Mouse (Mus musculus) cerebellum, adult 18-20 months (tissue): ENCODE measurements around the gene Plekha7.

Experiments used
- DNase-seq, 2 experiments: peaks; one replicate each; pipeline ENCODE4 v3.0.0; 2021

The Plekha7 gene

GRCm38 (mm10) chr7:116307871-116308631 is at the start of gene Plekha7:
Plekha7 (minus strand) TSS chr7:116308376.
- DNase-seq: peak; percentile 18 to 39

GRCm38 (mm10) chr7:116336226-116336625 is 28.1 kb upstream of the Plekha7 start:
- peak; percentile 53 to 57 for DNase-seq

DNA sequence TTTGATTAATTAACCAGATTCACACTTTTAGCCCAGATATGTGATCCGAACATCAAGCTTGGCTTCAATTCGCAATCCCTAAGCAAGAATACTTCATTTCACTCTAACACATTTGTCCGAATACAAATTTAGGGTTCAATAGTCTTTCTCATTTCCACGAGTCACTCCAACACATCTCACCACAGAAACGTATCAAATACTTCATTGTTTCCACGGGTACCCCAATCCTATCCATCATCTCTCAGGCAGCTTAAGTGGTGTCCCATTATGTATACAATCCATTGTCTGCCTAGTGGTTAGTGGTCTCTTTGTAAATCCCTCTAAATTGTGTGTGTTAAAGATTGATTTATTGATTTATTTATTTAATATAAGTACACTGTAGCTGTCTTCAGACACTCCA is 27.0 kb upstream of the Plekha7 start:
- no peak for DNase-seq

DNA sequence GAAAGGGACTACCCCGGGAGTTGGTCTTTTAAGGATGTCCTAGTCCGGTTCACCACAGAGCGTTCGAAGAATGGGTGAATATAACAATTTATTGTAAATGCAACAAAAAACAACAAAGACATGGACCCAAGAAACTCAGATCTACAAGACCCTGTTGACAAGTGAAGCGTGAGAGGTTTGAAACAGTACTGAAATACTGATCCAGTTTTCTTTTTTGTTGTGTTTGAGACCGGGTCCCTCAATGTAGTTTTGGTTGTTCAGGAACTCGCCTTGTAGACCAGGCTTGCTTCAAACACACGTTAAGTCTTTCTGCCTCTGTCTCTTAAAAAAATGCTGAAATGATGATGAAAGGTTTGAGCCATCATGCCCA is 26.5 kb upstream of the Plekha7 start:
- DNase-seq: no peak

DNA sequence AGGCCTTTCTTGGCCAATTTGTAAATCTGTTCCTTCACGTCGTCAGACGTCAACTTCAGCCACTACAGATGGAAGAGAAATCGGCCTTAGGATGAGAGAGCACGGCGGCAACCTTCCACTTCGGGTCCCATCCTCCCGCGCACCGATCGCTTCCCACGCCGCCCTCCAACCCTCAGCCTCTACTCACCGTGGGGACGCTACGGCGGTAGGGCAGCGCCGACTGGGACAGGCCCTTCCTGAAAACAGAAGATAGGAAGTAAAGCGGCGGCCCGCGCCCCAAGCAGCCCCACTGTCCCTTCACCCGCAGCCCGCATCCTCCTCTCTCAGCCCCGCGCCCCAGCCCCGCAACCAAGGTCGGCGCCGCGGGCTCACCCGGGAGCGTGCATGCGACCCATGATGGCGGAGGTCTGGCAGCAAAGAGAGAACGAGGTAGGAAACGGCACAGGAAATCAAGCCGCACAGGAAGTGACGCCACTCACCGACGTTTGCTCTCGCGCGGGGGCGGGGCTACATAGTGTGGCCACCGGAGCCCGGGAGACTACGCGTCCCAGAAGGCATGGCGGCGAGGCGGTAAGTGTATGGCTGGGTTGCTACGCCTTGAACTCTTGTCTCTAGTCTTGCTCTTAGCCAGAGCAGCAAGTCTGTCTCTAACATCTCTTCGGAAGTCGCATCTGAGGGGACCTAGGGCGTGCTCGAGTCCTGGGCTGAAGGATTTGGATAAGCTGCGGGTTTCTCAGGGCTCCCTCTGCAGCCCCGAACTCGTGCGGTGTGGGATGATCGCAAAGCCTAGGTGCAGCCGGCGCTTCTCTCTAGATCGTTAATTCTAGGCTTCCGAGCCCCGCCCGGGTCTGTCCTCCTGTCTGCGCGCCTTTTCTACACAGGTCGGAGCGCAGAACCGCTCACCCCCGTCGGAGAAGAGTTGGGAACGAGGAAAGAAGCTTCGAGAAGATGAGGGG is 25.8 kb upstream of the Plekha7 start, which contains the start of gene Rps13:
Gene Rps13 (minus strand): TSS at position 483 of the 956 bp plus-strand sequence.
- DNase-seq: peak; percentile 98

DNA sequence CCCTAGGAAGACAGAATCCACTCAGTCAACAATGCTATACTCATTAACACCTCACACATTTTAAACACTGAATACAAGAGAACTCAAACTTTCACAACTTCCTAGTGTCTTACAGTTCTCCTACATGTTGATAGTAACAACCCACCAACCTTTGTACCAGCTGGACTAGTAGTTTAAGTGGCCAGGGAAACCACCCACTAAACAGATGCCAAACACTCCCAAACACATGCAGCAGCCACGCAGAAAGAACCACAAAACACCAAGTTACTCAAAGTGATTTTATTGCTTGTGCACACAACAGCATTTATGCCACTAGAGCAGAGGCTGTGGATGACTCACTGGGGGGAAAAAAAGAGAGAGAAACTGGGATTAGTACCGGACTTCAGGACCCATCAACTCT is 23.1 kb upstream of the Plekha7 start:
- no peak for DNase-seq

DNA sequence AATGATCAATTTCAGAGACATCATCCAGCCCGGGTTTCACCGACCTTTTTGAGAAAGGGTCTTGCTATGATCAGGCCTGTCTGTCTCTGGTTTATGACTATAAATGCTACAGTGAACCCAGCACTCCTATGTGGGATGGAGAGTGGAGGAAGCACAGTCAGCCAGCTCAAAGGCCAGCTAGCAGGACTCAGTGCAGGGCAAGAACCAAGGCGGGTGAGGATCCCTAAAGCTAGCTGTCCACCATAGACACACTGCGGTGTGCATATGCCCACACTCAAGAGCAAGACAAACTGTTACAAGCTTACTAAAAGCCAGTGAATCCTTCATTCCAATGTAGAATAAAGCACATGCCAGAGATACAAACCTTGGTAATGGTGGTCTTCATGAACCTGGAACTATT is 21.7 kb upstream of the Plekha7 start:
- DNase-seq: no peak

- DNase-seq: no peak
Observed at GRCm38 (mm10) chr7:116328777-116329176, 20.6 kb upstream of the Plekha7 start.

- DNase-seq: no peak
Observed at GRCm38 (mm10) chr7:116327901-116328300, 19.7 kb upstream of the Plekha7 start.

DNA sequence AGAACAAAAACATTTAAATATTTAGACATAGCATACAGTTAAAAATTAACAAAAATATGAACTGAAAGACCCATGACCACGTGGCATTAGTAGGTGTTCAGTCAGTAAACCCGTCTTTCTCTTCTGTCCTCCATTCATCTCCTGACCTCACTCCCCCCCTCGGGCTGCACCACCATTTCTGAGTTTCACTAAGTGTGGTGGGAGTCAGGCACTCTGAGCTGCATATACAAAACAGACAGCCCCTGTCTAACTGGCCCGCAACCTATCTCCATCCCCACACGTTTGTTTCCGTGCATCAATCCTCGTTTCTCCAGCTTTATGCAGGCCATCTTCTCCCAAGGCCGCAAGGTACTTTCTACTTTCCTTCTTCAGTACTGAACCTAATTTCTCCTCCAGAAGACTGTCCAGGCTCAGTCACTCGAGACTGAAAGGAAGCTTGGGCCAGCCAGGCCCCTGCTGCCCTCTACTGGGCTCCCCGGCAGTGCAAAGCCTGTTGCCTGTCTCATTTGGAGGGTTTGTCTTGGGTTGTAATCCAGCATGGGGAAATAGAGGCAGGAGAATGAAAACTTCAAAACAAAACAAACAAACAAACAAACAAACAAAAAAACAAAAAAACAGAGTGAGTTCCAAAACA is 15.3 kb upstream of the Plekha7 start:
- peak; percentile 57 to 60 for DNase-seq

DNA sequence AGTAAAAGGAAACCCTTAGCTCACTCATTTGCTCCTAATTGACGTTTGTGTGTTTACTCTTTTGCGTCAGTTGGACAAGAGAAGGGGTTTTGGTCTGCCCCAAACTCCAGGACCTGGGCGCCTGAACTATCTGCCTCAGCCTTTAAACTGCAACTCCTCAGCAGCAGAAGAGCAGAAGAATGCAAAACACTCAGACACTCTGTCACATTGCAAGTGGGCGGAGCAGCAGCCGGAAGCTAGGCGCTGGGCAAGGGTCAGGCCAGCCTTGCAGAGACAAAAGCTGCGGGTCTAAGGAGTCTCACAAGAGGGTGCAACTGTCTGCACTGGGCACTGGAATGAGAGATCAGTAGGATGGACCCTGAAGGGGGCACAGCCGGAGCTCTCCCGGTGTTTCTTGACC is 1.3 kb upstream of the Plekha7 start:
- DNase-seq: no peak

- DNase-seq: no peak
Observed at GRCm38 (mm10) chr7:116308632-116308991, 436 bp upstream of the Plekha7 start.

DNA sequence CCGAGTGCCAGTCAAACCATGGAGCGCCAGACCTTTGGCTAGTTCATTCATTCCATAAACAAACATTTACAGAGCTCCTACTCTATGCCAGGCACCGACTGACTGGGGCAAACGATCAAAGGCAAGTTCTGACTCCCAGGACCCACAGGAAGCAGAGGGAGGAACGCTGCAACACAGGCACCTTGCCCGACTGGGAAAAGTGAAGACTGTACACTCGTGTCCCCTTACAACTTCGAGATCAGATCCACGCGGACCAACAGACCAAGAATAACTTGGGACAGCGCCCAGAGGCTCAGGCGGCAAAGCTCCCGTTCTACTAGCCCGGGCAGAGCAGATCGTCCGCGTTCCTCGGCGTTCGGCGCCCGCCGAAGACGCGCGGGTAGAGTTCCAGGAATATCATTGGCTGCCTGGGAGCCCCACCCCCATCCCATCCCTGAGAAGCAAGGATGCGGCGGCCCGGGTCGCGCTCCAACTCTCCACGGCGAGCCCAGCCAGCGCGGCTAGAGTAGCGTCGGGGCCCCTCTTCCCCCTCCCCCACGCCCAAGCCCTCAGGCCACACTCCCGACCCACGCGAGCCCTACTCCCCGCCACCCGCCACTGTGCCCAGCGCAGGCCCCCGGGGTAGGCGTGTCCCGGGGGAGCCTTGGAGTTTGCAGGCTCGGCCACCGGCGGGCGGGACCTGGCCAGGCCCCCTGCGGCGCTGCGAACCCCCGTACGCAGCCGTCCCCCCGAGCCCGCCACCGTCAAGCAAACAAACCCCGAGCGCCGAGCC is 891 bp downstream of the Plekha7 start:
- DNase-seq: peak; percentile 57 to 60

DNA sequence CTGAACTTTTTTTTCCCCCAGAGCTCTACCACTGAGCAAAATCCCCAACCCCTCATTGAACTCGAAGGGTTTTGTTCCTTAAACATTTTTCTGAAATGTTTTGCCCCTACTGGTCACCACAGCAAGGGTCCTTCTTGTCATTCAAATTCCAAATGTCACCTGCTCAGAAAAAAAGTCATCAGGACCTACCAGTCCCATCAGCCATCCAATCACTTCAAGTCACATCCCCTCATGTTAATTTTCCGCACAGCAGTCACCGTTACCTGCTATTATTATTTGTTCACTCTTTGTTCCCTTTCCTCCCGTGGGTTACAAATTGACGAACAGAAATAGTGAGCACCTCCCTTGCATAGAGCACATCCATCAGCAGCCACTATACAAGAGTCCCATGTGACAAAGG is 1.6 kb downstream of the Plekha7 start:
- no peak for DNase-seq

DNA sequence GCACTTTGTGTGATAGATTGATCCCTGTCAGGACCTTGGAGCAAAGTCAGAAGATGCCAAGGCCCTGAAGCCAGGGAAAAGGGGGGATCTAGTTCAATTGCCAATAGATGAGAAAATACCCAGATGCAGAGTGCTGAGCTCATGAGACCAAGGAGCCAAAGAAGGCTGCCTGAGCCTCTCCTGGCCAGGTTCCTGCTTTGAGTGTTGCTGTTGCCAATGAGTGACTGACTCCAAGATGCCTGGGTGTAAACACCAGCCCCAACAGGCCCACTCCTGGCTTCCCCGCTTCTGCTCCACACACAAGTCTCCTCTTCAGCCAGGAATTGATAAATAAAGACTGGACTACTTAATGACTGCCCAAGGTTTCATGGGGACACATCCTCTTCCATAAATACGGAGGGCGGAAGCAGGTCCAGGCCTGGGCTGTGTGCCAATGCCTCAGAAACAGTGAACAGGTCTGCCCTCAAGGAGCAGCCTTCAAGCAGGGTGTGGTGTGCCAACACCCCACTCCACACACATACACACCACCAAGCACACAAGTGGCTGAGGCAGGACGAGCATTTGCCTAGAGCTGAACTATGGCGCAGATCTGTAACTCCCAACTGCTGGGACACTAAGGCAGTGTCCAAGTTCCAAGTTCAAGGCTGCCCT is 6.4 kb downstream of the Plekha7 start:
- DNase-seq: no peak

DNA sequence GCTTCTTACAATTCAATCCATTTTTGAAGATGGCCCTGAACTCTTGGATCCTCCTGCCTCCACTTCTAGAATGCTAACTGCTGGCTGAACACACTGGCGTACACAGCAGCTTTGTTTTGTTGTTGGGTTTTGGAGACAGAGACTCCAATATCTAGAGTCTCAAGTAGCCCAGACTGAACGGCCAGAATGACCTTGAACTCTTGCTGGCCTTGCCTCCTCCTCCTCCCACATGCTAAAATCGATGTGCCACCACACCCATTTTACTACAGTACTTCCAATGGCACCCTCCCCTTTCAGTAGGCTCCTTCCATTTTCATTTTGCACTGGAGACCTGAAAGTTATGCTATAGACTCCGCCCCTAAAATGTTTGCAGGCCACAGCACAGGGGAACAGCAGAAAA is 7.0 kb downstream of the Plekha7 start:
- DNase-seq: no peak

DNA sequence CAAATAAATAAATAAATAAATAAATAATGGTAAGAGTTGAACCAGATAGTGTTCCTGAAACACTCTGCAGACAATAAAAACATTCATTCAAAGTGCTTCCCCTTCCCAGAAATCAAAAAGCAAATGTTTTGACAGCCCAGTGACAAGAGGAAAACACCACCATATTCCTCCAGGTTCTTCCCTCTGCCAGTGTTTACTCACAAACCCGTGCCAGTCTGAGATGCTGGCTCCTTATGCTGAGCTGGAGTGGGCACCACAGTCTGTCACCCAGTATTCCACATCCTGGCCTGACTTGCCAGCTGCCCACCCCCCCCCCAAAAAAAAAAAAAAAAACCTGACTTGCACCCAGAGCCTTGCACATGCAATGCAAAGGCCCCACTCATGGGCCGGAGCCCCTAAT is 9.3 kb downstream of the Plekha7 start:
- no peak for DNase-seq

DNA sequence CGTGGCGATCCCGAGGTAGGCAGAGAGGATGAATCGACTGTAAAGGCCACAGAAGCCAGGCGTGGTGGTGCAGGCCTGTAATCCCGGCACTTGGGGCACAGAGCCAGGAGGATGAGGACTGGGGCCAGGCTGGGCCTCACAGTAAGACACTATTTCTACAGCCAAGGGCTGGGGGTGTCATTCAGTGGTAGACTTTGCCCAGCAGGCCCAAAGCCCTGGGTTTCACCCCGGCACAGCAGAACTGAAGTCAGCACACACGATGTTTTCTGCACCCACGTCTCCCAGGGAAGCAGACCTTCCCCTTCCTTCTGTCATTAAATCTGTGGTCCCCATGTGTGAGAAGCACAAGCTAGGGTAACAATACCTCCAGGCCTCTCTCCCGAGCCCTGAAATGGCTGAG is 9.8 kb downstream of the Plekha7 start:
- no peak for DNase-seq

DNA sequence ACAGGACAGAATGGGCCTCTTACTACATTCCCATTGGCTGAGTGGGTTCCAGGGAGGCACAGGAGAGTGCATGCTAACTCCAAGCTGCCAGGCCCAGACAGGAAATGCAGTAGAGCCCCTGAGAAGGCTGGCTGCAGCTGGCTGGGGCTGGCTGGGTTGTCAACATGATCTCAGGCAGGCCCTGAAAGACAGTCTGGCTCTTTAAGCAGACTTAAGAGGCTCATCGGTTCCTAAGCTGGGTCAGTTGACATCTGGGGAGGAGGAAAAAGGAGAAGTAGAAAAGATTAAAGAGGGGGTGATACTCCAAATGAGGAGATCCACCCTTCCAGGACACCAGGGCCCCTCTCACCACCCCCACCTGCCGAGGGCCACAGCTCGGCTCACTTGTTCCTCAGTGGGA is 13.2 kb downstream of the Plekha7 start:
- no peak for DNase-seq

GRCm38 (mm10) chr7:116292377-116292776 is 15.8 kb downstream of the Plekha7 start:
- DNase-seq: no peak

DNA sequence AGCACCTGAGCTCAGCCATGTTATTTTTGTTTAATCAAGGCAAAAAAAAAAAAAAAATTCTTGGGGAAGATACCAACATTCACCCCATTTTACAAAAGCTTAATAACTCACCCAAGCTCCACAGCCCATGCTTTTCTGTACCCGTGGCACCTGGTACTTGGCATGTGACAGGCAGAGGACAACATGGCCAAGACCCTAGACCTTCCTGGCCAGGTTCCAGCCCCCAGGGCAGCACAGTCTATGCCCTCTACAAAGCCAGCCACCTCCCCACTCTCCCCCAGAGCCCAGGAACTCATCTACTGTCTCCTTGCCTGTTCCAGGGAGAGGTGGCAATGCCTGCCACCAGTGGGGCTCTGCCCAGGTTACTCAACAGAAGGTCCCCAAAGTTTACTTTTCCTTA is 17.6 kb downstream of the Plekha7 start:
- no peak for DNase-seq

GRCm38 (mm10) chr7:116288996-116289395 is 19.2 kb downstream of the Plekha7 start:
- DNase-seq: no peak
